Mouse (Mus musculus) stomach, embryonic 14.5 days (tissue): ENCODE results near the gene Vdac1. TPM values are rescaled to one million over a fixed set of nuclear protein-coding genes. Genes with fewer than 3 reads are reported as not detected.
"Not testable (repeated sequence)": the region's sequence is repeated elsewhere in the genome, so short reads cannot be mapped to it uniquely, and the experiment has no call there.

Source experiments
- ATAC-seq: fragments of 200-750 bp; cut with Nextera tagmentation; 2 replicates; pipeline ENCODE4 v1.8.0; 2017; ENCODE audit warnings: low read depth, moderate TSS enrichment; ENCODE audit not compliant: insufficient number of reproducible peaks, insufficient read depth, low FRiP score
- H3K27ac ChIP-seq: fragments of 300-500 bp; sonication (generic); 2 replicates; pipeline ENCODE4 v1.5.1; 2014; ENCODE audit warnings: mild to moderate bottlenecking, low read length, moderate library complexity, mixed read lengths
- H3K27me3 ChIP-seq: fragments of 300-500 bp; sonication (generic); 2 replicates; pipeline ENCODE4 v1.6.1; 2014; ENCODE audit warnings: low read length, control low read depth, mixed read lengths; ENCODE audit not compliant: control insufficient read depth, insufficient read depth
- H3K36me3 ChIP-seq: fragments of 300-500 bp; sonication (generic); 2 replicates; pipeline ENCODE4 v1.6.1; 2014; ENCODE audit warnings: mild to moderate bottlenecking, control low read depth, low read length, moderate library complexity, mixed read lengths; ENCODE audit not compliant: control insufficient read depth, insufficient read depth
- H3K4me1 ChIP-seq: fragments of 300-500 bp; sonication (generic); 2 replicates; pipeline ENCODE4 v1.6.1; 2014; ENCODE audit warnings: low read length, control low read depth, mixed read lengths; ENCODE audit not compliant: control insufficient read depth, insufficient read depth
- H3K4me2 ChIP-seq: fragments of 300-500 bp; sonication (generic); replicated peaks from 2 replicates; pipeline ENCODE4 v1.6.1; 2014; ENCODE audit warnings: low read depth, low read length, control low read depth
- H3K4me3 ChIP-seq: fragments of 300-500 bp; sonication (generic); 2 replicates; pipeline ENCODE4 v1.5.1; 2014; ENCODE audit warnings: low read depth, low read length, control low read depth
- H3K9ac ChIP-seq: fragments of 300-500 bp; sonication (generic); replicated peaks from 2 replicates; pipeline ENCODE4 v1.6.1; 2014; ENCODE audit warnings: low read depth, mild to moderate bottlenecking, control low read depth, low read length, moderate library complexity, mixed read lengths
- H3K9me3 ChIP-seq: fragments of 300-500 bp; sonication (generic); 2 replicates; pipeline ENCODE4 v1.6.1; 2016; ENCODE audit warnings: low read depth, low read length, control low read depth; ENCODE audit not compliant: control insufficient read depth
- WGBS: fragments of 180-500 bp; shearing (Covaris S2); extraction: QIAGEN DNeasy Blood & Tissue Kit; methylation state at CpG from one replicate; pipeline ENCODE4 v1.1.7; 2014; 5-methylcytosine and 5-hydroxymethylcytosine counted together
- polyA plus RNA-seq: library from polyadenylated mRNA; unstranded; fragments of >200 nt; fragmentation: Nextera tagmentation; extraction: Ambion mirVana; gene quantifications from 2 replicates; pipeline ENCODE4 v1.2.1, GENCODE M21; 2014

The Vdac1 gene
- polyA plus RNA-seq, 1 experiment from 2014 or later: 202 TPM

GRCm38 (mm10) chr11:52388150-52388549 is 27.5 kb downstream of the Vdac1 start:
- Histone ChIP-seq H3K36me3 (peaks cover 50% of the 10 kb centered on the region), H3K4me2 (no peak overlapping the region), H3K4me3 (no peak overlapping the region), H3K9ac (no peak overlapping the region), H3K27ac (no peak overlapping the region), H3K4me1 (no peaks in the 10 kb centered on the region), H3K27me3 (no peaks in the 10 kb centered on the region), H3K9me3 (no peaks in the 10 kb centered on the region)
- WGBS: 89% methylated on average over 12 of the region's 12 CpGs
- no peak for ATAC-seq

GRCm38 (mm10) chr11:52388979-52389378 is 28.3 kb downstream of the Vdac1 start:
- not testable (repeated sequence) for ATAC-seq, H3K4me2 ChIP-seq, H3K27me3 ChIP-seq, H3K9ac ChIP-seq, H3K9me3 ChIP-seq, H3K27ac ChIP-seq, H3K4me3 ChIP-seq, H3K4me1 ChIP-seq
- peaks cover 44% of the 10 kb centered on the region for H3K36me3 ChIP-seq
- 86% methylated on average over 5 of the region's 5 CpGs for WGBS

GRCm38 (mm10) chr11:52389933-52390332 is 29.3 kb downstream of the Vdac1 start:
- peaks cover 36% of the 10 kb centered on the region for H3K36me3 ChIP-seq
- no peak for ATAC-seq
- no peak overlapping the region for H3K4me3 ChIP-seq
- no peaks in the 10 kb centered on the region for H3K27me3 ChIP-seq
- H3K4me2 ChIP-seq: no peak overlapping the region
- H3K9me3 ChIP-seq: no peaks in the 10 kb centered on the region
- 86% methylated on average over 7 of the region's 7 CpGs for WGBS
- H3K27ac ChIP-seq: no peak overlapping the region
- H3K9ac ChIP-seq: no peak overlapping the region
- no peaks in the 10 kb centered on the region for H3K4me1 ChIP-seq

GRCm38 (mm10) chr11:52394494-52394893 is 33.8 kb downstream of the Vdac1 start:
- 77% methylated on average over 4 of the region's 4 CpGs for WGBS
- no peaks in the 10 kb centered on the region for H3K27me3 ChIP-seq
- no peak for ATAC-seq

GRCm38 (mm10) chr11:52395343-52395742 is 34.7 kb downstream of the Vdac1 start:
- peaks cover 3% of the 10 kb centered on the region; the same call in 1 of the 2 replicates for H3K36me3 ChIP-seq
- no peaks in the 10 kb centered on the region for H3K4me1 ChIP-seq
- H3K4me2 ChIP-seq: no peak overlapping the region
- no peak for ATAC-seq
- 26% methylated on average over 4 of the region's 4 CpGs for WGBS
- H3K27me3 ChIP-seq: no peaks in the 10 kb centered on the region
- no peaks in the 10 kb centered on the region for H3K9me3 ChIP-seq
- no peak overlapping the region for H3K4me3 ChIP-seq
- no peak overlapping the region for H3K9ac ChIP-seq
- H3K27ac ChIP-seq: no peak overlapping the region

More at GRCm38 (mm10) chr11:52394494-52394893, 33.8 kb downstream of the Vdac1 start:
- H3K9ac ChIP-seq: no peak overlapping the region
- no peak overlapping the region for H3K27ac ChIP-seq
- H3K4me1 ChIP-seq: no peaks in the 10 kb centered on the region
- H3K4me2 ChIP-seq: no peak overlapping the region
- H3K4me3 ChIP-seq: no peak overlapping the region
- H3K9me3 ChIP-seq: no peaks in the 10 kb centered on the region
- peaks cover 5% of the 10 kb centered on the region; the same call in 1 of the 2 replicates for H3K36me3 ChIP-seq

- Histone ChIP-seq H3K27ac (peak within 1 kb of the TSS; percentile 93), H3K4me1 (no peaks in the 10 kb centered on the region), H3K4me2 (peak within 1 kb of the TSS; percentile 59), H3K9me3 (no peaks in the 10 kb centered on the region), H3K36me3 (peaks cover 3% of the 10 kb centered on the region; the same call in 1 of the 2 replicates), H3K4me3 (peak within 1 kb of the TSS; percentile 95), H3K27me3 (no peaks in the 10 kb centered on the region), H3K9ac (peak within 1 kb of the TSS; percentile 97)
- ATAC-seq: peak; percentile 95
- WGBS: 2% methylated on average over 38 of the region's 38 CpGs
Measured at GRCm38 (mm10) chr11:52395940-52396596, 35.4 kb downstream of the Vdac1 start, which contains the start of gene 9530068E07Rik. Gene 9530068E07Rik (plus strand): TSS chr11:52396428.

- peak overlapping the region; percentile 97 for H3K9ac ChIP-seq
- H3K9me3 ChIP-seq: no peaks in the 10 kb centered on the region
- peak; percentile 66 for ATAC-seq
- peak overlapping the region; percentile 95 for H3K4me3 ChIP-seq
- peak overlapping the region; percentile 59 for H3K4me2 ChIP-seq
- WGBS: under 1% methylated on average over 33 of the region's 33 CpGs
- H3K4me1 ChIP-seq: no peaks in the 10 kb centered on the region
- H3K27me3 ChIP-seq: no peaks in the 10 kb centered on the region
- peak overlapping the region; percentile 93 for H3K27ac ChIP-seq
- H3K36me3 ChIP-seq: peaks cover 3% of the 10 kb centered on the region; the same call in 1 of the 2 replicates
Measured at GRCm38 (mm10) chr11:52396597-52397188, 36.0 kb downstream of the Vdac1 start.

- peak overlapping the region; percentile 95 for H3K4me3 ChIP-seq
- WGBS: 81% methylated on average over 4 of the region's 4 CpGs
- no peak overlapping the region; the same call in 1 of the 2 replicates for H3K27ac ChIP-seq
- H3K36me3 ChIP-seq: peaks cover 3% of the 10 kb centered on the region; the same call in 1 of the 2 replicates
- H3K9me3 ChIP-seq: no peaks in the 10 kb centered on the region
- H3K4me2 ChIP-seq: peak overlapping the region; percentile 59
- no peaks in the 10 kb centered on the region for H3K4me1 ChIP-seq
- peak overlapping the region; percentile 97 for H3K9ac ChIP-seq
- ATAC-seq: no peak
- H3K27me3 ChIP-seq: no peaks in the 10 kb centered on the region
Measured at GRCm38 (mm10) chr11:52397385-52397987, 36.8 kb downstream of the Vdac1 start.
